Mouse (Mus musculus) forebrain, embryonic 15.5 days (tissue): Measurements from ENCODE around the gene Dnajb2. TPM values are rescaled to one million over a fixed set of nuclear protein-coding genes. Genes with fewer than 3 reads are reported as not detected.

ENCODE experiments used
- ATAC-seq: fragments of 200-750 bp; cut with Nextera tagmentation; replicated peaks from 2 replicates; pipeline ENCODE4 v1.8.0; 2017; ENCODE audit warnings: mild to moderate bottlenecking, moderate TSS enrichment, moderate library complexity
- H3K27ac ChIP-seq: fragments of 300-500 bp; sonication (generic); replicated peaks from 2 replicates; pipeline ENCODE4 v1.5.1; 2015; ENCODE audit warnings: mild to moderate bottlenecking, inconsistent platforms
- H3K27me3 ChIP-seq: fragments of 300-500 bp; sonication (generic); 2 replicates; pipeline ENCODE4 v1.6.1; 2015; ENCODE audit warnings: inconsistent platforms
- H3K36me3 ChIP-seq: fragments of 300-500 bp; sonication (generic); 2 replicates; pipeline ENCODE4 v1.6.1; 2015; ENCODE audit warnings: mild to moderate bottlenecking, inconsistent platforms
- H3K4me1 ChIP-seq: fragments of 300-500 bp; sonication (generic); 2 replicates; pipeline ENCODE4 v1.6.1; 2015; ENCODE audit warnings: inconsistent platforms
- H3K4me2 ChIP-seq: fragments of 300-500 bp; sonication (generic); replicated peaks from 2 replicates; pipeline ENCODE4 v1.6.1; 2015; ENCODE audit warnings: mild to moderate bottlenecking, inconsistent platforms
- H3K4me3 ChIP-seq: fragments of 300-500 bp; sonication (generic); 2 replicates; pipeline ENCODE4 v1.5.1; 2015; ENCODE audit warnings: mild to moderate bottlenecking, inconsistent platforms
- H3K9ac ChIP-seq: fragments of 300-500 bp; sonication (generic); replicated peaks from 2 replicates; pipeline ENCODE4 v1.6.1; 2015; ENCODE audit warnings: mild to moderate bottlenecking, inconsistent platforms
- H3K9me3 ChIP-seq: fragments of 300-500 bp; sonication (generic); 2 replicates; pipeline ENCODE4 v1.6.1; 2016; ENCODE audit warnings: inconsistent platforms
- WGBS: fragments of 180-500 bp; shearing (Covaris S2); methylation state at CpG from one replicate; pipeline ENCODE4 v1.1.7; 2015; ENCODE audit warnings: mixed read lengths; 5-methylcytosine and 5-hydroxymethylcytosine counted together
- polyA plus RNA-seq: library from polyadenylated mRNA; unstranded; fragments of >200 nt; fragmentation: Nextera tagmentation; extraction: Ambion mirVana; gene quantifications from 2 replicates; pipeline ENCODE4 v1.2.1, GENCODE M21; 2015

The Dnajb2 gene
- polyA plus RNA-seq, 1 experiment from 2014 or later: 54.0 TPM

DNA sequence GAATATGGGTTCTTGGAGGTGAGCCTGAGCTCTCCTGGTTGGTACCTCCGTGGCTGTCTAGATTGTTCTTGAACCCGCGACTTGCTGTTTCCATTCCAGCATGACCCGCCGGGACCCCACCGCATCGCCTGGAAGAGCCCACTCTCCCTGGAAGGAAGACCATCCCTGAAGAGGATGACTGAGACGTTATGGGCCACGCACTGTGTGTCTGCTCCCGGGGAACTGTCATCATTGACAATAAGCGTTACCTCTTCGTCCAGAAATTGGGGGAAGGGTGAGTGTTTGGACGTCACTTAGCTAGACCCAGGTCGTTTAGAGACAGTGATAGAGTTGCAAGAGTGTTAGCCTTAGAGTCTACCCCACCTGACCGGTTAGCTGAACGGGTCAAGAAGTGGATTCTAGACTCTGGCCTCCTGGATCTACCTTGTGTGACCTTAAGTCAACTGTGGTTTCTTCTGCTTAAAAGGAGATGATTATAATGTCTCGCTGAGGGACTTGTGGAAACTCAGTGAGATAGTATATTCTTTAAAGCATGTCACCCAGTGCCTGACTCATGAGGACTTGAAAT, 25.0 kb upstream of the Dnajb2 start:
- H3K4me3 ChIP-seq: peak overlapping the region; percentile 86
- peaks cover 38% of the 10 kb centered on the region for H3K4me1 ChIP-seq
- H3K9me3 ChIP-seq: no peaks in the 10 kb centered on the region
- no peak overlapping the region for H3K27ac ChIP-seq
- peak; percentile 19 for ATAC-seq
- 0 out of 2 replicates have a peak, but pooled peaks cover under 1% of the 10 kb centered on the region for H3K27me3 ChIP-seq
- peak overlapping the region; percentile 89 for H3K4me2 ChIP-seq
- H3K36me3 ChIP-seq: peaks cover 31% of the 10 kb centered on the region
- WGBS: 14% methylated on average over 17 of the region's 17 CpGs
- peak overlapping the region; percentile 89 for H3K9ac ChIP-seq

DNA sequence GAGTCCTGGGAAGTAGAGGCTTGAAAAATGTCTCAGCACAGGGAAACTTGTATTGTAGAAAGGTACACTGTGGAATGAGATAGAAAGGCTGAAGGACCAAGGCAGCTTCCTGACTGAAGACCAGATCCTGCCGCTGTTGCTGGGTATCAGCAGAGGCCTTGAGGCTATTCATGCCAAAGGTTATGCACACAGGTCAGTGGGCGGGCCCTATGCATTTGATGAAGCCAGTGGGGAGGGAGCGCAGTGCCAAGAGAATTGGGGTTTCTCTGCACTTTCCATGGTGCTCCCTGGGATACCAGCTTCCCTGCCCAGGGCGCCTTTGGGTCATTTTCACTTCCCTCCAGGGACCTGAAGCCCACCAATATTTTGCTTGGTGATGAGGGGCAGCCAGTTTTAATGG, 23.7 kb upstream of the Dnajb2 start:
- H3K4me2 ChIP-seq: no peak overlapping the region
- ATAC-seq: no peak
- H3K9ac ChIP-seq: no peak overlapping the region
- H3K4me3 ChIP-seq: no peak overlapping the region
- peaks cover 38% of the 10 kb centered on the region for H3K4me1 ChIP-seq
- H3K36me3 ChIP-seq: peaks cover 31% of the 10 kb centered on the region
- H3K27me3 ChIP-seq: 0 out of 2 replicates have a peak, but pooled peaks cover 10% of the 10 kb centered on the region
- no peak overlapping the region for H3K27ac ChIP-seq
- WGBS: 93% methylated on average over 4 of the region's 4 CpGs
- no peaks in the 10 kb centered on the region for H3K9me3 ChIP-seq

DNA sequence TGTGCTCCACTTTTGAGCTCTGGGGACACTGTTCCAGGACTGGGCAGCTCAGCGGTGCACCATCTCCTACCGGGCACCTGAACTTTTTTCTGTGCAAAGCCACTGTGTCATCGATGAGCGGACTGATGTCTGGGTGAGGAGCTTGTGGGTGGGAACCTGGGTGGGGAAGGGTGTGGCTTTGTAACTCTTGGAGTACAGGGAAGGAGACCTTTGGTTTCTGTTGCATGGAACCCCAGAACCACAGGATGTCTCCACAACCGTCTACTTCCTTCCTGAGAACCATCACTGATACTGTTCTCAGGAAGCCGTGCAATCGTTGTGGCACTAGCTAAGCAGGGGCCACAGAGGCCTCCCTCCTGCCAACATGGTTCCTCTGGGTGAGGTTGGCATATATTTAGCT, 23.1 kb upstream of the Dnajb2 start:
- WGBS: 94% methylated on average over 7 of the region's 7 CpGs
- Histone ChIP-seq H3K36me3 (peaks cover 31% of the 10 kb centered on the region), H3K27me3 (peaks cover 14% of the 10 kb centered on the region; the same call in 1 of the 2 replicates), H3K9ac (no peak overlapping the region), H3K9me3 (no peaks in the 10 kb centered on the region), H3K4me1 (peaks cover 43% of the 10 kb centered on the region), H3K27ac (no peak overlapping the region), H3K4me3 (no peak overlapping the region), H3K4me2 (no peak overlapping the region)
- ATAC-seq: no peak

DNA sequence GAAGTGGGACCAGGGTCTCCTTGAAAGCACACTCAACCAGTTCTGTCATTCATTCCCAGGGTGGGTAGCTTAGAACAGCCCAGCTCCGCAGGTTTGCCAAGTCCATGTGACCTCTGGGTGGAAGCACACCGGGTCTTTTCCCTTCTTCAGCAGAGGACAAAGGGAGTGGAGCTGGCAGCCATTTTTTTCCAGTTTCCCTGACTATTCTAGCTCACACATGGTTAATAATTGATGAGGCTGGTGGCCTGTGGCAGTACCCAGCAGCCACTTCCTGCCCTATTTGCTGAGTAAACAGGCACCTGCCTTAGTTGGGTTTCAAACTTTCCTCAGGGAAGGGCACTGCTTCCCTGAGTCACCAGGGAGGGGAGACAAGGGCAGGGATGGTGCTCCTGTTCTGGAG, 21.8 kb upstream of the Dnajb2 start:
- H3K4me1 ChIP-seq: peaks cover 44% of the 10 kb centered on the region
- no peak overlapping the region for H3K4me3 ChIP-seq
- no peak for ATAC-seq
- no peak overlapping the region for H3K4me2 ChIP-seq
- no peak overlapping the region for H3K9ac ChIP-seq
- H3K36me3 ChIP-seq: peaks cover 31% of the 10 kb centered on the region
- no peak overlapping the region for H3K27ac ChIP-seq
- peaks cover 23% of the 10 kb centered on the region; the same call in 1 of the 2 replicates for H3K27me3 ChIP-seq
- 84% methylated on average over 2 of the region's 2 CpGs for WGBS
- H3K9me3 ChIP-seq: no peaks in the 10 kb centered on the region

DNA sequence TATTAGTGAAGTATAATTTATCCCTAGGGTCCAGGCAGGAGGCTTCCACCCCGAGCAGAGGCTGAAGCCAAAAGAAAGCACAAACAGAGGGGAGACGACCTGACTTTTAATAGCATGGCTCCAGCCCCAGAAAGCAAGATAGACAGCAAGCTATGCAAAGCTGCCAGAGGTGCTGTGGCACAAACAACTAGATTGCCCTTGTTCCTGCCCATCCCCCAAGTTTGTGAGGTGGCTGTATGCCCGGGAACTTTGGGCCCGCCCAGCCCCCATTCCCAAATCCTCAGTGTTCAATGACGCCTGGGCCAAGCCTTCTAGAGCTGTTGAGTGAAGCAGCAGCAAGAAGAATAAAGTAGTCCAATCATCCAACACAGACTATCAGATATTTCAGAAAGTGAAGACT, 21.3 kb upstream of the Dnajb2 start:
- H3K4me2 ChIP-seq: no peak overlapping the region
- H3K4me1 ChIP-seq: peaks cover 44% of the 10 kb centered on the region
- H3K9me3 ChIP-seq: no peaks in the 10 kb centered on the region
- H3K4me3 ChIP-seq: no peak overlapping the region
- peaks cover 31% of the 10 kb centered on the region for H3K36me3 ChIP-seq
- no peak overlapping the region for H3K9ac ChIP-seq
- ATAC-seq: no peak
- 70% methylated on average over 5 of the region's 5 CpGs for WGBS
- H3K27me3 ChIP-seq: peaks cover 27% of the 10 kb centered on the region
- H3K27ac ChIP-seq: no peak overlapping the region

DNA sequence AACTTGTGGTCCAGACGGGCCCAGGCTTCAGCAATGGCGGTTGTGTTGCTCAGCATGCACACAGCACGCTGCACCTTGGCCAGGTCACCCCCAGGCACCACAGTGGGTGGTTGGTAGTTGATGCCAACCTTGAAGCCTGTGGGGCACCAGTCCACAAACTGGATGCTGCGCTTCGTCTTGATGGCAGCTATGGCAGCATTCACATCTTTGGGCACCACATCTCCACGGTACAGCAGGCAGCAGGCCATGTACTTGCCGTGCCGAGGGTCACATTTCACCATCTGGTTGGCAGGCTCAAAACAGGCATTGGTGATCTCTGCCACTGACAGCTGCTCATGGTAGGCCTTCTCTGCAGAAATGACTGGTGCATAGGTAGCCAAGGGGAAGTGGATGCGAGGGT, 20.4 kb upstream of the Dnajb2 start:
- no peak overlapping the region for H3K4me3 ChIP-seq
- H3K4me2 ChIP-seq: no peak overlapping the region
- 91% methylated on average over 9 of the region's 9 CpGs for WGBS
- no peaks in the 10 kb centered on the region for H3K9me3 ChIP-seq
- H3K4me1 ChIP-seq: peaks cover 39% of the 10 kb centered on the region
- ATAC-seq: no peak
- no peak overlapping the region for H3K9ac ChIP-seq
- H3K27me3 ChIP-seq: peaks cover 36% of the 10 kb centered on the region
- peaks cover 31% of the 10 kb centered on the region for H3K36me3 ChIP-seq
- H3K27ac ChIP-seq: no peak overlapping the region

DNA sequence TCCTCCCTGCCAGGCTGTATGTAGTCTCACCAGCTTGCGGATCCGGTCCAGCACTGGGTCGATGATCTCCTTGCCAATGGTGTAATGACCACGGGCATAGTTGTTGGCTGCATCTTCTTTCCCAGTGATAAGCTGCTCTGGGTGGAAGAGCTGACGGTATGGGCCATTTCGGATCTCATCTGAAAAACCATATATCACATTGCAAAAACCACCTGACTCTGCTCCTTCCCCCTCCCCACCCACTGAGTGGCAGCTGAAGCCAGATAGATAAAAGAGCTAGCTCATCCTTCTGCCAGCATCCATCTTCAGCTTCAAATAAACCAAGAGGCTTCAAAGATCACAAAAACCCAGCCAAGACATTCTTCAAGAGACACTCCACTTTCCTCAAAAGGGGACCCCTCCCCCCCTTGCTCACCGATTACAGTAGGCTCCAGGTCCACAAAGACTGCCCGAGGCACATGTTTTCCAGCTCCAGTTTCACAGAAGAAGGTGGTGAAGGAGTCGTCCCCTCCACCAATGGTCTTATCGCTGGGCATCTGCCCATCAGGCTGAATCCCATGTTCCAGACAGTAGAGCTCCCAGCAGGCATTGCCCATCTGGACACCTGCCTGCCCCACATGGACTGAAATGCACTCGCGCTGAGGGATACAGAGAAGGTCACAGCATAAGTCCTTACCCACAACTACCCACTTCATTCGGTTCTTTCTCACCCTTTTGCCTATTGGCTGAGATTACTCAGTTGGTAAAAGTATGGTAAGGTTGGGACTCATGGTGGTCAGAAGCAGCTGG, 19.2 kb upstream of the Dnajb2 start:
- WGBS: 81% methylated on average over 13 of the region's 13 CpGs
- H3K9me3 ChIP-seq: no peaks in the 10 kb centered on the region
- peaks cover 48% of the 10 kb centered on the region for H3K27me3 ChIP-seq
- no peak overlapping the region for H3K9ac ChIP-seq
- H3K4me3 ChIP-seq: no peak overlapping the region
- peaks cover 31% of the 10 kb centered on the region for H3K36me3 ChIP-seq
- H3K4me1 ChIP-seq: peaks cover 29% of the 10 kb centered on the region
- peak overlapping the region; percentile 62; the same call in 1 of the 2 replicates for H3K27ac ChIP-seq
- H3K4me2 ChIP-seq: no peak overlapping the region
- ATAC-seq: no peak

DNA sequence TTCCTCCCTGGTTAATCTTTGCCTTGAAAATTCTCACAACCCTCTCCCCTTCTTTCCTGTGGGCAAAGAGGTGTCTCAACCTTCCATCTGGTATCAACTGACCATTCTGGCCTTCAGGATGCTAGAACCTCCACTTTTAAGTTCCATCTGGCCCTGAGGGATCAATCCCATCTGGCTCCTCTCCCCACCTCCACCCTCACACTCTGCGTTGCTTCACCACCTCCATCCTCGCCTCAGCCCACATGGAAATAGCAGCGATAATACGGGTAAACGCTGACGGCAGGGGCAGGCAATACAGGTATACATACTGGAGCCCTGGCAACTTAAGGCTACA, 18.3 kb upstream of the Dnajb2 start:
- Histone ChIP-seq H3K4me1 (peaks cover 21% of the 10 kb centered on the region), H3K9me3 (no peaks in the 10 kb centered on the region), H3K27me3 (peaks cover 48% of the 10 kb centered on the region), H3K4me3 (peak overlapping the region; percentile 51), H3K4me2 (peak overlapping the region; percentile 77), H3K27ac (peak overlapping the region; percentile 62), H3K9ac (no peak overlapping the region), H3K36me3 (peaks cover 25% of the 10 kb centered on the region)
- WGBS: 3% methylated on average over 6 of the region's 6 CpGs
- ATAC-seq: no peak

DNA sequence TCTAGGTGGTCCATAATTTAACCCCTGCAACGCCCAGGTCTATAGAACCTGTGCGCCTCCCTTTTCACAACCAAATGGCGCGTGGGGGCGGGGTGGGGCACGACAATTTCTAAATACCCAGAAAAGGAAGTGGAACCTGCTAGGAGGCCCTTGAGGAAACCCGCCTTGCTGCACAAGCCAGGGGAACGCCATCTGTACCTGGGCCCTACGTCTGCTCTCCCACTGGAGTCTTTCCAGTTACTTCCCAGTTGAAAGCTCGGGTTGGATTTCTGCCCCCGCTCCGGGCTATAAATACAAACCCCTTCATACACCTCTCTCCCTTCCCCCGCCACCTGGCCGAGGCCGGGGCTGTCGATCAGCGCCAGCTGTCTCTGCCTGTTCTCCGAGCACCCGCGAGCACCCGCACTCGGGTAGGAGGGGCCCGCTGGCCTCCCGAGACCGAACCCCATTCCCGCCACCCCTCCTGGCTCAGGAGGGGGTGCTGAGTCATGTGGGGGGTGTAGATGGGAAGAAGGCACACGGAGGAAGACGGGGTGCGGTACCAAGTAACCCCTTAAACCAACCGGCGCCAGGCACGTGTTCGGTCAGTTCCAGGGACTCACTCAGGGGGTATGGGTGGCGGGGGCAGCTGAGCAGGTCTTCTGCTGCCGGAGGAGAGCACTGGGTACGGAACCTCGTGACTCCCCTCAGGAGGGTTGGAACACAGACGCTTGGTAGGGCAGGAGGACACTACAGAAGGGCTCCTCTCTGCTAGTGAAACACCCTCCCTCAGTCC, 17.8 kb upstream of the Dnajb2 start:
- Histone ChIP-seq H3K36me3 (peaks cover 20% of the 10 kb centered on the region), H3K27me3 (peaks cover 48% of the 10 kb centered on the region), H3K9ac (peak overlapping the region; percentile 45), H3K4me3 (peak overlapping the region; percentile 51), H3K4me2 (peak overlapping the region; percentile 77), H3K27ac (peak overlapping the region; percentile 62), H3K9me3 (no peaks in the 10 kb centered on the region), H3K4me1 (peaks cover 20% of the 10 kb centered on the region)
- 2% methylated on average over 38 of the region's 38 CpGs for WGBS
- peak; percentile 47 for ATAC-seq

DNA sequence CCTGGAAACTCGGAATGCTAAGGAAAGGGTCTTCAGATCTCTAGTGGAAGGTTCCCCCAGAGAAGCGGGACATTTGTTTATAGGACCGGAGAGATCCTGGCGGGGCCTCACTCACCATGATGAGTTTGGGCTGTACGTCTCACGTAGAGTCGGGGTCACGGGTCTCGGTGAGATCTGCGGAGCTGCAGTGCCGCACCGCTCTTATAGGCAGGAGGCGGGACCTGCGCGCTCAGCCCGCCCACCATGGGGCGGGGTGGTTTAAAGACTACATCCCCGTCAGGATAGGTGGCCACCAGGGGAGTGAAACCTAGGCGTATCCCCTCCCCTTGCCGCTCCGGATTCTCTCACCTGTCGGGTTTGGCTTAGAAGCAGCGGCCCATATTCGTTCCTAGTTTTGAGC, 17.1 kb upstream of the Dnajb2 start:
- ATAC-seq: peak; percentile 87
- Histone ChIP-seq H3K36me3 (peaks cover 14% of the 10 kb centered on the region), H3K9me3 (no peaks in the 10 kb centered on the region), H3K4me3 (peak overlapping the region; percentile 51), H3K27ac (no peak overlapping the region), H3K4me2 (peak overlapping the region; percentile 77), H3K9ac (peak overlapping the region; percentile 45), H3K27me3 (peaks cover 48% of the 10 kb centered on the region), H3K4me1 (peaks cover 20% of the 10 kb centered on the region)
- WGBS: under 1% methylated on average over 24 of the region's 24 CpGs

DNA sequence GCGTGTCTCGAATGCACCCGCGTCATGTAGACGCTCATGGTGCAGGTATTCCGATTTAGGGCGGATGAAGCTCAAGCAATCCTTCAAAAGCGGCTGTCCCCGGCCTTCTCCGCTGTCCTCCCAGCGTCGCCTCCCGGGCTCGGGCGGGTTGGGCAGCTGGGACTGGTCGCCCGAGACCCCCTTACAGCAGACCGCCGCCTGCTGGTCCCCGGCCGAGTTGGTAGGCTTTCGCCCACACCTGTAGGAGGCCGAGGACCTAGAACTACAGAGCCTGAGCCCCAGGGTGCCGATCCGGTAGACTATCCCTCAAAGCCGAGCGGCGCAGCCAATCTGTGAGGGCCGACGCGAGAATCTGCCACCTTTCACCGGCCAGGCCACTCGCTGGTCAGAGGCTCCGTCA, 16.7 kb upstream of the Dnajb2 start, which contains the start of gene Tuba4a:
Gene Tuba4a (minus strand): TSS at position 335 of the 400 bp plus-strand sequence.
- Histone ChIP-seq H3K27me3 (peaks cover 48% of the 10 kb centered on the region), H3K4me1 (peaks cover 20% of the 10 kb centered on the region), H3K36me3 (peaks cover 9% of the 10 kb centered on the region), H3K27ac (peak within 1 kb of the TSS; percentile 62; the same call in 1 of the 2 replicates), H3K9ac (peak within 1 kb of the TSS; percentile 45), H3K4me3 (peak within 1 kb of the TSS; percentile 51), H3K4me2 (peak within 1 kb of the TSS; percentile 77), H3K9me3 (no peaks in the 10 kb centered on the region)
- ATAC-seq: peak; percentile 36
- WGBS: under 1% methylated on average over 34 of the region's 34 CpGs

DNA sequence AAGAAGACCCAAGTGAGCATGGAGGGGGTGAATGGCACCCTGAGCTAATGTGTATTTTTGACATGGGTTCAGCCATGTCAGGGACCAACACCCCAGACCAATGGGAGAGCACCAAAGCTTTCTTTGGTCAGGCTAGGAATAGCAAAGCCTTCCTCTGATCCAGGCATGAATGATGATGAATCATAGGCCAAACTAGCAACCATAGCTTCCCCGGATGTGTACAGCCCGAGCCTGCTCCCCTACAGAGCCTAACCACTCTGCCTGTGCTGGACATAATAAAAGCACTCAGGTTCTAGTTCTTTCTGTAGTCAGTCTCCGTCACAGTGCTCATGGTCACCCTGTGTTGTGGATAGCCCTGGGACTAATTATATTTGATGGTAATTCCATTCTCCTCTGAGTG, 14.7 kb upstream of the Dnajb2 start:
- WGBS: 75% methylated on average over 3 of the region's 3 CpGs
- Histone ChIP-seq H3K4me2 (no peak overlapping the region), H3K9ac (no peak overlapping the region), H3K9me3 (no peaks in the 10 kb centered on the region), H3K36me3 (no peaks in the 10 kb centered on the region), H3K4me1 (peaks cover 20% of the 10 kb centered on the region), H3K4me3 (no peak overlapping the region), H3K27me3 (peaks cover 44% of the 10 kb centered on the region), H3K27ac (no peak overlapping the region)
- no peak for ATAC-seq
